ENCODE assay signal across 14 mouse cellular contexts in the genomic region with DNA sequence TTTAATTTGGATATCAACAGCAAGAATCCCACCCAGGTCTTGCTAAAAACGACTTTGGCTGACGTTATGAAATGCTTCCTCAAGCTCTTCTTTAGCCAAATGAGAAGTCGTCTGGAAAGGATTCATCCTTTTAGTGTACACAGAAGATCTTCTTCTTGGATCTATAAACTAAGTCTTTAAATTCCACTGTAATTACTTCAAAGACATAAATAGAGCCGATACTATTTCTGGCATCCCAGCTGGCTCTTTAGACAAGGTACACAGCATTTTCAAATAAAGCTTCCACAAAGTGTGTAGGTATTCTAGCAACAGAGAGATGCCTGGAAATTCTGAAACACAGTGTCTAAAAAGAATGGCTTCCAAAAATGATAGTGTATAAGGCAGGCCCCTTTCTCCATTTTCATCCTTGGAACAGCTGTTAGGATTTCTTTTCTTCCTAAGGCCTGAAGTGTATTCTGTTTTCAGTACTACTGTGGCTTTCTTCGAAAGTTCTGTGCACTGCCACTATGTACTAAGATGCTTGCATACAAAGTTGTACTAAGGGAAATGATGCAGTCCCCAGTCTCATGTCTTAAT.
DNase-seq lines count a peak whose midpoint lies in the region.
"Had no signal": no experiment of that assay in that cellular context is flagged by ENCODE, and none has a peak within 500 bp of the region (broad histone marks: within the 10 kb centered on the region; RNA-seq: fewer than 3 reads in every experiment).

No protein-coding gene starts in this region.

- DNase-seq in frontal cortex, adult 2 months (ENCODE audit: extremely low spot score in 1 of 2, low spot score in 1 of 2) = peak; percentile 14 to 27
- no peak for DNase-seq in frontal cortex, postnatal 10 days (ENCODE audit: low spot score in 2 of 2)
- peak; percentile 21 to 26 for DNase-seq in right cerebral cortex, adult 2 months (ENCODE audit: low spot score in 2 of 2)
- DNase-seq in right cerebral cortex, postnatal 14 days = no peak
- DNase-seq in left cerebral cortex, postnatal 14 days (ENCODE audit: low spot score in 2 of 2) = peak; percentile 15 to 31
- peak; percentile 67 for DNase-seq in telencephalon, adult 2 months (ENCODE audit: low read depth, low spot score)
- DNase-seq in embryo, embryonic 10 days (ENCODE audit: low spot score) = no peak
- DNase-seq: adrenal gland, adult 8-10 months; cerebellum, adult 11-12 months; cerebellum, adult 9-10 months; cerebellum, postnatal 25 days; gastrocnemius, postnatal 10 days; heart, adult 18-20 months; heart, postnatal 4 days had no signal

- intact Hi-C loops in left cerebral cortex, postnatal 14 days (cut with DNase I) = no loop called here

Comparison
In these comparisons a context has a peak if more than half of its experiments do, and no peak if none do; other contexts are left out.
1. DNase-seq: peak in frontal cortex, adult 2 months (2 of 2), right cerebral cortex, adult 2 months (2 of 2), left cerebral cortex, postnatal 14 days (2 of 2) and telencephalon, adult 2 months (single experiment); none in frontal cortex, postnatal 10 days (0 of 2), right cerebral cortex, postnatal 14 days (single experiment) and embryo, embryonic 10 days (single experiment).